Mouse (Mus musculus): Measurements from ENCODE around the gene Coro1b. TPM values are rescaled to one million over a fixed set of nuclear protein-coding genes. Genes with fewer than 3 reads are reported as not detected.

The Coro1b gene
- polyA plus RNA-seq, 1 experiment = 114 TPM

DNA sequence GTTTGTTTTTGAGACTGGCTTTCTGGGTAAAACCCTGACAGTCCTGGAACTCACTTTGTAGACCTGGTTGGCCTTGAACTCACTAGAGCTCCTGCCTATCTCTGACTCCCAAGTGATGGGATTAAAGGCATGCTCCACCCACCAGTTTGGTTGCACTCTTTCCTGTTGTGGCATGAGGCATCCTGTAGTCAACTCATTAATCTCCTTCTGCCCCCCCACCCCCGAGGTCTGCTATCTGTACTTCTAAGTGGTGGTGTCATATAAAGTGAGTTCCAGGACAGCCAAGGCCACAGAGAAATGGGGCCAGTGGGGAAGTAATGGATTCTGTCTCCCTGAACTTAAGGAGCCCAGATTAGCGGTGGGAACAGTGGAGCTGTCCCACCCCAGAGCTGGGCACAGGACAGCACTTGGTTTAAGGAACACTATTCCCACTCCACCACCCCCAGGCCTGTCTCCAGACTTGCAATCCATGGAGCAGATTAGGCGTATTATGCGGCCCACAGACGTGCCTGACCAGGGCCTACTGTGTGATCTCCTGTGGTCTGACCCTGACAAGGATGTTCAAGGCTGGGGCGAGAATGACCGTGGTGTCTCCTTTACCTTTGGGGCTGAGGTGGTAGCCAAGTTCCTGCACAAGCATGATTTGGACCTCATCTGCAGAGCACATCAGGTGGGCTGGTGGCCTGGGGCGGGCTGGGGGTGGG, 45.8 kb downstream of the Coro1b start:
- Histone ChIP-seq H3K4me3 (replicated peaks; ENCODE audit: control insufficient read depth, low read depth, low read length) (no peak overlapping the region), H3K4me1 (ENCODE audit: control insufficient read depth, insufficient read depth, low read length) (no peaks in the 10 kb centered on the region; the same call in 1 of the 2 replicates), H3K27ac (ENCODE audit: control insufficient read depth, insufficient read depth, low read depth, low read length, poor library complexity) (no peak overlapping the region)
- no peak for TF ChIP-seq POLR2A (IDR thresholded peaks at IDR 0.05; ENCODE audit: borderline replicate concordance, control insufficient read depth, low read depth, low read length)
- TF ChIP-seq CTCF (IDR thresholded peaks at IDR 0.05; ENCODE audit: control insufficient read depth, insufficient read depth, low read length) = no peak
- WGBS = 75% methylated on average over 8 of the region's 8 CpGs

DNA sequence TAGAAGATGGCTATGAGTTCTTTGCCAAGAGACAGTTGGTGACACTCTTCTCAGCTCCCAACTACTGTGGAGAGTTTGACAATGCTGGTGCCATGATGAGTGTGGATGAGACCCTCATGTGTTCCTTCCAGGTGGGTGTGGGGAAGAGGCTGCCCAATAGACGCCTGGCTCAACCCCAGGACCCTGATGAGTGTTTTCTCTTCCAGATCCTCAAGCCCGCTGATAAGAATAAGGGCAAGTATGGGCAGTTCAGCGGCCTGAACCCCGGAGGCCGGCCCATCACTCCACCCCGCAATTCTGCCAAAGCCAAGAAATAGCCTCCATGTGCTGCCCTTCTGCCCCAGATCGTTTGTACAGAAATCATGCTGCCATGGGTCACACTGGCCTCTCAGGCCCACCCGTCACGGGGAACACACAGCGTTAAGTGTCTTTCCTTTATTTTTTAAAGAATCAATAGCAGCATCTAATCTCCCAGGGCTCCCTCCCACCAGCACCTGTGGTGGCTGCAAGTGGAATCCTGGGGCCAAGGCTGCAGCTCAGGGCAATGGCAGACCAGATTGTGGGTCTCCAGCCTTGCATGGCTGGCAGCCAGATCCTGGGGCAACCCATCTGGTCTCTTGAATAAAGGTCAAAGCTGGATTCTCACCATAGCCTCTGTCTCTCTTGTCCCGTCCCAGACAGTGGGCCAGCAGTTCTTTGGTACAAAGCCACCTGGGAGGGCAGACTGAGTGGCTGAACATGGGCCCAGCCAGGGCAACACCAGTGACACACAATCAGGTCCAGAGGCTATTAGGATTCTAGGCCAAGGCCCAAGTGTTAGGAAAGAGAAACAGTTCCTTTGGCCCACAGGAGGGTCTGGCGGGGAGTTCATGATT, 46.6 kb downstream of the Coro1b start:
- Histone ChIP-seq H3K27ac (ENCODE audit: control insufficient read depth, insufficient read depth, low read depth, low read length, poor library complexity) (no peak overlapping the region), H3K4me3 (replicated peaks; ENCODE audit: control insufficient read depth, low read depth, low read length) (no peak overlapping the region), H3K4me1 (ENCODE audit: control insufficient read depth, insufficient read depth, low read length) (no peaks in the 10 kb centered on the region; the same call in 1 of the 2 replicates)
- WGBS = 87% methylated on average over 12 of the region's 12 CpGs
- TF ChIP-seq CTCF (IDR thresholded peaks at IDR 0.05; ENCODE audit: control insufficient read depth, insufficient read depth, low read length) (no peak), POLR2A (IDR thresholded peaks at IDR 0.05; ENCODE audit: borderline replicate concordance, control insufficient read depth, low read depth, low read length) (no peak)

- peaks cover 5% of the 10 kb centered on the region for H3K4me1 ChIP-seq (ENCODE audit: control insufficient read depth, insufficient read depth, low read length)
- H3K27ac ChIP-seq (ENCODE audit: control insufficient read depth, insufficient read depth, low read depth, low read length, poor library complexity) = no peak overlapping the region
- 48% methylated on average over 2 of the region's 2 CpGs for WGBS
- no peak overlapping the region for H3K4me3 ChIP-seq (replicated peaks; ENCODE audit: control insufficient read depth, low read depth, low read length)
- TF ChIP-seq POLR2A (IDR thresholded peaks at IDR 0.05; ENCODE audit: borderline replicate concordance, control insufficient read depth, low read depth, low read length) = no peak
- TF ChIP-seq CTCF (IDR thresholded peaks at IDR 0.05; ENCODE audit: control insufficient read depth, insufficient read depth, low read length) = no peak
Observed at GRCm38 (mm10) chr19:4196048-4196447, 47.6 kb downstream of the Coro1b start.

DNA sequence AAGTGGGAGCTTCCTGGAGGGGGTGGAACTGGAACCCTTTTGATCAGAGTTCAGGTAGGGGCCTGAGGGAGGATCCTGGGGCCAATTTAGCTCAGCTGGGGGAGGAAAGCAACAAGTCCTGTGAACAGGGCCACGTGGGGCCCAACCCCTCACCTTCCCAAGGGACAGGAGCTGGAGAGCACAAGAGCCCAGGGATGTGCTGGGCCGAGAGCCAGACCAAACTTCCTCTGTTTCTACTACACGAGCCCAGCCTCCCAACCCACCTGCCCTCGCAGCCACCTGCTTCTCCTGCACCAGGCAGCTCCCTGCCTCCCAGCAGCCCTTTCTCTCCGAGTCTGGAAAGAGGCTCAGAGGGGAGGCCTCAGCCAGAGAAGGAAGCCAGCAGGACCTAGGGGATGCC, 48.1 kb downstream of the Coro1b start:
- Histone ChIP-seq H3K27ac (ENCODE audit: control insufficient read depth, insufficient read depth, low read depth, low read length, poor library complexity) (no peak overlapping the region), H3K4me1 (ENCODE audit: control insufficient read depth, insufficient read depth, low read length) (peaks cover 5% of the 10 kb centered on the region), H3K4me3 (replicated peaks; ENCODE audit: control insufficient read depth, low read depth, low read length) (no peak overlapping the region)
- WGBS = 22% methylated on average over 5 of the region's 5 CpGs
- no peak for TF ChIP-seq CTCF (IDR thresholded peaks at IDR 0.05; ENCODE audit: control insufficient read depth, insufficient read depth, low read length)
- TF ChIP-seq POLR2A (IDR thresholded peaks at IDR 0.05; ENCODE audit: borderline replicate concordance, control insufficient read depth, low read depth, low read length) = no peak

- WGBS = 71% methylated on average over 3 of the region's 3 CpGs
- Histone ChIP-seq H3K27ac (ENCODE audit: control insufficient read depth, insufficient read depth, low read depth, low read length, poor library complexity) (no peak overlapping the region), H3K4me1 (ENCODE audit: control insufficient read depth, insufficient read depth, low read length) (peaks cover 6% of the 10 kb centered on the region), H3K4me3 (replicated peaks; ENCODE audit: control insufficient read depth, low read depth, low read length) (no peak overlapping the region)
- TF ChIP-seq CTCF (IDR thresholded peaks at IDR 0.05; ENCODE audit: control insufficient read depth, insufficient read depth, low read length) = no peak
- TF ChIP-seq POLR2A (IDR thresholded peaks at IDR 0.05; ENCODE audit: borderline replicate concordance, control insufficient read depth, low read depth, low read length) = no peak
Observed at GRCm38 (mm10) chr19:4197180-4197579, 48.8 kb downstream of the Coro1b start.

DNA sequence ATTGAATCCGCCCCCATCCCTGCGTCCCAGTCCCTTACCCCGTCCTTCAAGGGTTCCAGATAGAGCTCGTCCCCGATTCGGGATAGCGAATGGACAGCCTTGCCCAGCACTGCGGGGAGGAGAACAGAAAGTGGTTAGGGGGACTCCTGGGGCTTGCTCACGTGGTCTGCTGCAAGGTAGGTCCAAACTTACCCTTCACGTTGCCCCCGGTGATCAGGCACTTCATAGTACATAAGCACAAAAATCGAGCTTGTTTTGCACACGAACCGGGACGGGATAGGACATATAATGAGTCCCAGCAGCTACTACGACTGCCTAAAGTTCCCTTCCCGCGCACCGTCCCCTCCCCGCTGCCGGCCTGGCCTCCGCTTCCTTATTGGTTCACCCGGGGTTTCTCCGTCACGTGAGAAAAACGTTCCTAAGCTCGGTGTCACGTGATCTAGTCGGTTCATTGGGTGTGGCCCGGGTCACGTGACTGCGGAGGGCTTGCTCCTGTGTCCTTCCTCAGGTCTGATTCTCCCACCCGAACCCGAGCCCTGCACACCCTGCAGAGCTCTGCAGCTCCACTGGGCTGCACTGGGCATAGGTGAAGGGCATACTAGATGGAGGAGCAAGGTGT, 53.0 kb downstream of the Coro1b start, which contains the start of gene Rad9a:
Rad9a (minus strand) TSS at position 372 of the 619 bp plus-strand sequence.
- Histone ChIP-seq H3K27ac (ENCODE audit: control insufficient read depth, insufficient read depth, low read depth, low read length, poor library complexity) (peak within 1 kb of the TSS; percentile 32), H3K4me3 (replicated peaks; ENCODE audit: control insufficient read depth, low read depth, low read length) (peak within 1 kb of the TSS; percentile 89), H3K4me1 (ENCODE audit: control insufficient read depth, insufficient read depth, low read length) (peaks cover 8% of the 10 kb centered on the region)
- TF ChIP-seq POLR2A (IDR thresholded peaks at IDR 0.05; ENCODE audit: borderline replicate concordance, control insufficient read depth, low read depth, low read length) (peak; percentile 79), CTCF (IDR thresholded peaks at IDR 0.05; ENCODE audit: control insufficient read depth, insufficient read depth, low read length) (no peak; the same call in 1 of the 2 replicates)
- WGBS = under 1% methylated on average over 34 of the region's 34 CpGs

DNA sequence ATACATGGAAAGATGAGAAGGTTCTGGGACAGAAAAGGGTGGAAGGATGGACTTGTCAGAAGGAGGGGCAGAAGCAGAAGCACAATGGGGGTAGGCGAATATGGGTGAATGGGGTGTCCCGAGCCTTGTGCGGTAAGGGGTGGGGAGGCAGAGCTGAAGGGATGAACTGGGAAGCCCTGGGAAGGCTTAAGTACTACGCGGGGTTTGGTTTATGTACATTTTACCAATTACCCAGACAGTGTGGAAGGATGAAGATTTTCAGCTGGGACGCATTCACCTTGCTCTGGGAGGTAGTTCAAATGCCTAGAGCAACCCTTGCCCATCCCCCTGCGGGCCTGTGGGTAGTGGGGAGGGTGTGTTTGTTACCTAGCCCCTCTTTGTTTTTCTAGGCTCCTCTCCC, 53.7 kb downstream of the Coro1b start:
- 62% methylated on average over 7 of the region's 7 CpGs for WGBS
- H3K4me1 ChIP-seq (ENCODE audit: control insufficient read depth, insufficient read depth, low read length) = peaks cover 8% of the 10 kb centered on the region
- no peak overlapping the region for H3K27ac ChIP-seq (ENCODE audit: control insufficient read depth, insufficient read depth, low read depth, low read length, poor library complexity)
- TF ChIP-seq POLR2A (IDR thresholded peaks at IDR 0.05; ENCODE audit: borderline replicate concordance, control insufficient read depth, low read depth, low read length) (no peak), CTCF (IDR thresholded peaks at IDR 0.05; ENCODE audit: control insufficient read depth, insufficient read depth, low read length) (no peak)
- no peak overlapping the region for H3K4me3 ChIP-seq (replicated peaks; ENCODE audit: control insufficient read depth, low read depth, low read length)

- peaks cover 8% of the 10 kb centered on the region for H3K4me1 ChIP-seq (ENCODE audit: control insufficient read depth, insufficient read depth, low read length)
- TF ChIP-seq CTCF (IDR thresholded peaks at IDR 0.05; ENCODE audit: control insufficient read depth, insufficient read depth, low read length) (peak; percentile 15; the same call in 1 of the 2 replicates), POLR2A (IDR thresholded peaks at IDR 0.05; ENCODE audit: borderline replicate concordance, control insufficient read depth, low read depth, low read length) (no peak)
- no peak overlapping the region for H3K4me3 ChIP-seq (replicated peaks; ENCODE audit: control insufficient read depth, low read depth, low read length)
- H3K27ac ChIP-seq (ENCODE audit: control insufficient read depth, insufficient read depth, low read depth, low read length, poor library complexity) = peak overlapping the region; percentile 67; the same call in 1 of the 2 replicates
- 24% methylated on average over 3 of the region's 3 CpGs for WGBS
Observed at GRCm38 (mm10) chr19:4203148-4203547, 54.7 kb downstream of the Coro1b start.

Other genes starting within 250 kb of the Coro1b start
- 116 and 292 TPM in 2 replicates for gene Tcirg1, start 241.5 kb upstream of the Coro1b start, polyA plus RNA-seq (2011; ENCODE audit: insufficient read depth, insufficient read length, low replicate concordance, missing spikeins)
- gene Ndufs8, start 235.8 kb upstream of the Coro1b start, polyA plus RNA-seq (2011; ENCODE audit: insufficient read depth, insufficient read length, low replicate concordance, missing spikeins) = 41.6 and 58.3 TPM in 2 replicates
- 12.7 and 47.1 TPM in 2 replicates for gene Aldh3b1, start 218.8 kb upstream of the Coro1b start, polyA plus RNA-seq (2011; ENCODE audit: insufficient read depth, insufficient read length, low replicate concordance, missing spikeins)
- gene Unc93b1, start 213.4 kb upstream of the Coro1b start, polyA plus RNA-seq (2011; ENCODE audit: insufficient read depth, insufficient read length, low replicate concordance, missing spikeins) = 80.1 and 177 TPM in 2 replicates
- 1.6 and 4.4 TPM in 2 replicates for gene Aldh3b3, start 190.0 kb upstream of the Coro1b start, polyA plus RNA-seq (2011; ENCODE audit: insufficient read depth, insufficient read length, low replicate concordance, missing spikeins)
- gene Aldh3b2, start 176.3 kb upstream of the Coro1b start, polyA plus RNA-seq (2011; ENCODE audit: insufficient read depth, insufficient read length, low replicate concordance, missing spikeins) = 2.4 and 4.2 TPM in 2 replicates
- gene Acy3, start 162.0 kb upstream of the Coro1b start, polyA plus RNA-seq (2011; ENCODE audit: insufficient read depth, insufficient read length, low replicate concordance, missing spikeins) = 5.1 and 10.7 TPM in 2 replicates
- not detected in 2 replicates for gene Tbx10, start 155.9 kb upstream of the Coro1b start, polyA plus RNA-seq (2011; ENCODE audit: insufficient read depth, insufficient read length, low replicate concordance, missing spikeins)
- 9.7 and 18.1 TPM in 2 replicates for gene Nudt8, start 148.0 kb upstream of the Coro1b start, polyA plus RNA-seq (2011; ENCODE audit: insufficient read depth, insufficient read length, low replicate concordance, missing spikeins)
- 1.7 and 2.0 TPM in 2 replicates for gene Gm49405, start 148.0 kb upstream of the Coro1b start, polyA plus RNA-seq (2011; ENCODE audit: insufficient read depth, insufficient read length, low replicate concordance, missing spikeins)
- 5.2 and 7.8 TPM in 2 replicates for gene Doc2g, start 145.3 kb upstream of the Coro1b start, polyA plus RNA-seq (2011; ENCODE audit: insufficient read depth, insufficient read length, low replicate concordance, missing spikeins)
- 61.7 and 118 TPM in 2 replicates for gene Ndufv1, start 135.8 kb upstream of the Coro1b start, polyA plus RNA-seq (2011; ENCODE audit: insufficient read depth, insufficient read length, low replicate concordance, missing spikeins)
- 125 and 187 TPM in 2 replicates for gene Gstp1, start 110.6 kb upstream of the Coro1b start, polyA plus RNA-seq (2011; ENCODE audit: insufficient read depth, insufficient read length, low replicate concordance, missing spikeins)
- gene Gstp2, start 102.6 kb upstream of the Coro1b start, polyA plus RNA-seq (2011; ENCODE audit: insufficient read depth, insufficient read length, low replicate concordance, missing spikeins) = 21.6 TPM in 1 of 2 replicates, not detected in the other
- gene Gstp3, start 89.0 kb upstream of the Coro1b start, polyA plus RNA-seq (2011; ENCODE audit: insufficient read depth, insufficient read length, low replicate concordance, missing spikeins) = 13.5 and 18.0 TPM in 2 replicates
- gene Cabp2, start 67.0 kb upstream of the Coro1b start, polyA plus RNA-seq (2011; ENCODE audit: insufficient read depth, insufficient read length, low replicate concordance, missing spikeins) = not detected in 2 replicates
- 93.3 and 143 TPM in 2 replicates for gene Cdk2ap2, start 51.4 kb upstream of the Coro1b start, polyA plus RNA-seq (2011; ENCODE audit: insufficient read depth, insufficient read length, low replicate concordance, missing spikeins)
- gene Pitpnm1, start 48.6 kb upstream of the Coro1b start, polyA plus RNA-seq (2011; ENCODE audit: insufficient read depth, insufficient read length, low replicate concordance, missing spikeins) = 72.3 and 159 TPM in 2 replicates
- 22.0 and 53.5 TPM in 2 replicates for gene Aip, start 22.8 kb upstream of the Coro1b start, polyA plus RNA-seq (2011; ENCODE audit: insufficient read depth, insufficient read length, low replicate concordance, missing spikeins)
- not detected in 2 replicates for gene Gpr152, start 8.8 kb upstream of the Coro1b start, polyA plus RNA-seq (2011; ENCODE audit: insufficient read depth, insufficient read length, low replicate concordance, missing spikeins)
- gene Cabp4, start 4.6 kb upstream of the Coro1b start, polyA plus RNA-seq (2011; ENCODE audit: insufficient read depth, insufficient read length, low replicate concordance, missing spikeins) = 0.29 and 0.60 TPM in 2 replicates
- 27.6 and 60.8 TPM in 2 replicates for gene Ptprcap, start 5.0 kb downstream of the Coro1b start, polyA plus RNA-seq (2011; ENCODE audit: insufficient read depth, insufficient read length, low replicate concordance, missing spikeins)
- gene Rps6kb2, start 14.7 kb downstream of the Coro1b start, polyA plus RNA-seq (2011; ENCODE audit: insufficient read depth, insufficient read length, low replicate concordance, missing spikeins) = 51.8 and 86.1 TPM in 2 replicates
- gene Carns1, start 26.9 kb downstream of the Coro1b start, polyA plus RNA-seq (2011; ENCODE audit: insufficient read depth, insufficient read length, low replicate concordance, missing spikeins) = 23.3 and 52.9 TPM in 2 replicates
- 64.3 and 168 TPM in 2 replicates for gene Tbc1d10c, start 42.7 kb downstream of the Coro1b start, polyA plus RNA-seq (2011; ENCODE audit: insufficient read depth, insufficient read length, low replicate concordance, missing spikeins)
- 121 and 204 TPM in 2 replicates for gene Ppp1ca, start 43.4 kb downstream of the Coro1b start, polyA plus RNA-seq (2011; ENCODE audit: insufficient read depth, insufficient read length, low replicate concordance, missing spikeins)
- 24.2 and 39.8 TPM in 2 replicates for gene Rad9a, start 53.0 kb downstream of the Coro1b start, polyA plus RNA-seq (2011; ENCODE audit: insufficient read depth, insufficient read length, low replicate concordance, missing spikeins)
- 10.3 and 25.4 TPM in 2 replicates for gene Clcf1, start 65.6 kb downstream of the Coro1b start, polyA plus RNA-seq (2011; ENCODE audit: insufficient read depth, insufficient read length, low replicate concordance, missing spikeins)
- gene AC109138.7, start 65.7 kb downstream of the Coro1b start, polyA plus RNA-seq (2011; ENCODE audit: insufficient read depth, insufficient read length, low replicate concordance, missing spikeins) = not detected in 2 replicates
- gene Pold4, start 83.3 kb downstream of the Coro1b start, polyA plus RNA-seq (2011; ENCODE audit: insufficient read depth, insufficient read length, low replicate concordance, missing spikeins) = 31.7 and 54.7 TPM in 2 replicates
- 16.9 and 20.7 TPM in 2 replicates for gene Ssh3, start 120.6 kb downstream of the Coro1b start, polyA plus RNA-seq (2011; ENCODE audit: insufficient read depth, insufficient read length, low replicate concordance, missing spikeins)
- 8.4 and 53.2 TPM in 2 replicates for gene Ankrd13d, start 134.5 kb downstream of the Coro1b start, polyA plus RNA-seq (2011; ENCODE audit: insufficient read depth, insufficient read length, low replicate concordance, missing spikeins)
- gene Grk2, start 157.6 kb downstream of the Coro1b start, polyA plus RNA-seq (2011; ENCODE audit: insufficient read depth, insufficient read length, low replicate concordance, missing spikeins) = 153 and 243 TPM in 2 replicates
- 29.2 and 38.9 TPM in 2 replicates for gene Kdm2a, start 249.7 kb downstream of the Coro1b start, polyA plus RNA-seq (2011; ENCODE audit: insufficient read depth, insufficient read length, low replicate concordance, missing spikeins)

Measured in bone marrow, adult 2 months (tissue).